Mouse (Mus musculus) spleen, adult 12 weeks (tissue): ENCODE measurements around the gene Pus7.

ENCODE experiments used
- DNase-seq: peaks from one replicate; pipeline ENCODE4 v3.0.0; 2022; ENCODE audit warnings: low spot score

The Pus7 gene

GRCm38 (mm10) chr5:23782931-23783877 lies at the start of gene Pus7:
Gene Pus7, minus strand, starts transcription at chr5:23783711.
- DNase-seq: peak; percentile 77

DNA sequence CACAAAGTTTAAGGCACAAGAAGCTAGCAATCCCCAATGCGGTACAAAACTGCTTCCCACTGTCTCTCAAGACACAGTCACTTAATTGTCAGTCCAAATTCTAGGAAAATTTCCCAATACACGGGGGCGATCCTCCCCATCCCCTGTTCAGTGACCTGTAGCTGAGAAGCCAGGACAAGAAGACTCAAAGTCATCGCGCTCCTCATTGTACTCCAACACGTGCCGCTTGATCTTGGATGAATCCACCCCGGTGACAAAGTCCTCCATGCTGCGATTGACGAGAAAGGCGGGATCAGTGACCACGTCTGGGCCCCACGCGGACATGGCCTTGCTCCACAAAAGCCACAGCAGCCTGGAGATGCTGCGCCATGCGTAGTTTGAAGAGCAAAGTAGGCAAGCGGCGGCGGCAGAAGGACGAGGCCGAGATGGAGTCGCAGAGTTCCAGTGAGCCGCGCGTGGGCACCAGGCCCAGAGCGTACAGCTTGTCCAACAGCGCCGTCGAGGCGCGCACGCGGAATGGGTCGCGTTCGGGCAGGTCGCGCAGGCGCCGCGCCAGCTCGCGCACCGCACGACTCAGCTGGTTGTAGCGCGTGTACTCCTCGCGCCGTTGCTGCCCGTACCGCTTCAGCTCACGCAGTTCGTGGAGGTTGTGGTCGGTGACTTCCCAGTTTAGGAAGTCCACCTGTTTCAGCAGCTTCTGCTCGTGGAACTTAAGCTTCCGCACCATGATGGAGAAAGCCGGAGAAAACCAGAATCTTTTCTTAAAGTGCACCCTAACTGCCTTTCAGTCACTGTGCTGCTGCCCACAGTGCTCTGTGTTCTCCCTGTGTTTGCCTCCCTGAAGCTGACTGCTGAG lies 47.6 kb upstream of the Pus7 start:
- no peak for DNase-seq

- DNase-seq: peak; percentile 30
Observed at GRCm38 (mm10) chr5:23826321-23827004, 43.0 kb upstream of the Pus7 start.

DNA sequence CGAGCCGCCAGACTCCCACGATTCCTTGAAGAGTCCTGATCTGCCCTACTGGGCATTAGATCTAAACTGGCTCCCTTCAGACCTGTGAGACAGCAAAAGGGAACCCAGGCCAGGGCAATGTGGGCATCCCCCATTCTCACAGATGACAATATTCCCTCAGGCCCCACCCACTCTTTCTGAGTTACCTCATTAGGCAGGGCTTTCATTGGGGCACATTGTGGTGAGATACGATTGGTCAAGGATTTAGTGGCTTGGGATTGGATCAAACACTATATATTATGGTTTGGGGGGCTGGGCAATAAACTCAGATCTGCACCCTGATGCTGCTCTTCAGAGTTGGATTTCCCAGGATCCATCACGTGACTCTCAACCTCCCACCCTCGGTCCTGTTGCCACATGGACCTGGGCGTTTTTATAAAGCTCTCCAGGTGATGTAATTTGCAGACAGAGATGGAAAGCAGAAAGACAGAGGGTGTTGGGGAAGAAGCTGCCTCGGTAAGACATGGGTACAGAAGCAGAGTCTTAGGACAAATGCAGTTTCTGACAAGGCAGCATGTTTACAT lies 40.7 kb upstream of the Pus7 start:
- no peak for DNase-seq

GRCm38 (mm10) chr5:23822306-23822705 lies 38.8 kb upstream of the Pus7 start:
- DNase-seq: no peak

GRCm38 (mm10) chr5:23816681-23817080 lies 33.2 kb upstream of the Pus7 start:
- no peak for DNase-seq

GRCm38 (mm10) chr5:23814841-23815240 lies 31.3 kb upstream of the Pus7 start:
- no peak for DNase-seq

- no peak for DNase-seq
Observed at GRCm38 (mm10) chr5:23792726-23793125, 9.2 kb upstream of the Pus7 start.

DNA sequence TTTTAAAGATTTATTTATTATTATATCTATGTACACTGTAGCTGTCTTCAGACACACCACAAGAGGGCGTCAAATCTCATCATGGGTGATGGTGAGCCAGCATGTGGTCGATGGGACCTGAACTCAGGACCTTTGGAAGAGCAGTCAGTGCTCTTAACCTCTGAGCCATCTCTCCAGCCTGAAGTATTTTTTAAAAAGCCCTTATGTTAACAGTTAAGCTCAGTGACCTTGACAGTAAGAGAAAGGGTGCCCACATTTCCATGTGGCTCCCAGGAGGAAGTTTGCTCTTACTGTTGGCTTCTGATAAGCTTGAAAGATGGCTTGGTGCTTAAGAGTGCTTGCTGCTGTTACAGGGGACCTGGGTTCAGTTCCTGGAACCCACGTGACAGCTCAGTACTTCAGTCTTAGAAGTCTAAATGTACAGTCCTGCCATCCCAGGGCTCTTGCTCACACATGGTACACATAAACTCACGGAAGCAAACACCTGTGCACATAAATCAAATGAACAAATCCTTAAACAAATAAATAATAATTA lies 5.6 kb upstream of the Pus7 start:
- DNase-seq: no peak

GRCm38 (mm10) chr5:23788390-23788830 lies 4.9 kb upstream of the Pus7 start:
- DNase-seq: no peak

GRCm38 (mm10) chr5:23787536-23788389 lies 4.3 kb upstream of the Pus7 start, which contains the start of gene Rint1:
Gene Rint1, plus strand, starts transcription at chr5:23787711.
- peak; percentile 92 for DNase-seq

DNA sequence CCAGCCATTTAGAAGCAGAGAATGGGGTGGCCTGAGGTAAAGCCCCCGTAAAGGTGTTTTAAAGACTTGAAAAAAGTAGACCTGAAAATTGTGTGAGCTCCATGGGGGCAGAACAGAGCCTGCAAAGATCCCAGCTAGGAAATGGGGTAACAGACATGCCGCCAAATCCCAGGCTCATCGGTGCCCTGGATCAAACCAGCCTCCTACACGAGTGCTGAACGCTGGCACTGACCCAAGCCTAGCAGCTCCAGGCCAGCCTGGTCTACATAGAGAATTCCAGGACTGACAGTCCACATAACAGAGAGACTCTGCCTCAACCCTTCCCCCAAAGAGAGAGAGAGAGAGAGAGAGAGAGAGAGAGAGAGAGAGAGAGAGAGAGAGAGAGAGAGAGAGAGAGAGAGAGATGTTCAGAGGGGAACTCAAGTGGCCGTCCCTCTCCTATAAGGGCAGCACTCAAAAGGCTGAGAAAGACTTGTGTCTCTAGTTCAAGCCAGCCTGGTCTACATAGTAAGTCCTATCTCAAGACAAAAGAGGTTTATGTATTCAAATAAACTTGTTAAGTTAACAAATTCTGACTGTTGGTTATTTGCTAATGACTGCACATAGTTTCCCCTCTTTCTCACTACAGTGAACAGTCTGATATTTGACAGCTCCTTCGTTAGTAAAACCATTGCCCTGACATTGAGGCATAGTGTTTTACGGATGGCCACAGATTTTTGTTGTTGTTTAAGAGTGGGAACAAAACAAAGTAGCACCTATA lies 1.3 kb downstream of the Pus7 start:
- DNase-seq: no peak

DNA sequence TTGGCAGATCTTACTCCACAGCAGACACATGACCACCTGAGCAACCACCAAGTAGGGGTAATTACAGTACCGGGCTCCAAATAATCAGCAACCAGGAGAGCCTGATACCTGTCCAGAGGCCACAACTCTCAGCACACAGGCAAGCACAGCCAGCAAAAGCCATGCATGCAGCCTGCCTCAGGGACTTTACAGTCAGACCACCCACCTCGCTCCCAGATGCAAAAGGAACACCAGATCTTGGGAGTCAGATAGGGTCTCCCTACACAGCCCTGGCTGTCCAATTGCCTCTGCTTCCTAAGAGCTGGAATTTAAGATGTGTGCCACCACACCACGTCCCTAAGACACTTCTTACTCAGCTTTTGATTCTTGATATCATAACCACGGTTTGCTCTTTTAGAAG lies 2.3 kb downstream of the Pus7 start:
- DNase-seq: no peak

GRCm38 (mm10) chr5:23780516-23780915 lies 3.0 kb downstream of the Pus7 start:
- no peak for DNase-seq

- DNase-seq: no peak
Observed at GRCm38 (mm10) chr5:23774186-23774585, 9.3 kb downstream of the Pus7 start.

GRCm38 (mm10) chr5:23771105-23771504 lies 12.4 kb downstream of the Pus7 start:
- DNase-seq: no peak

- DNase-seq: no peak
Observed at GRCm38 (mm10) chr5:23764557-23764956, 19.0 kb downstream of the Pus7 start.

- no peak for DNase-seq
Observed at GRCm38 (mm10) chr5:23762531-23762930, 21.0 kb downstream of the Pus7 start.

GRCm38 (mm10) chr5:23758633-23759032 lies 24.9 kb downstream of the Pus7 start:
- no peak for DNase-seq

DNA sequence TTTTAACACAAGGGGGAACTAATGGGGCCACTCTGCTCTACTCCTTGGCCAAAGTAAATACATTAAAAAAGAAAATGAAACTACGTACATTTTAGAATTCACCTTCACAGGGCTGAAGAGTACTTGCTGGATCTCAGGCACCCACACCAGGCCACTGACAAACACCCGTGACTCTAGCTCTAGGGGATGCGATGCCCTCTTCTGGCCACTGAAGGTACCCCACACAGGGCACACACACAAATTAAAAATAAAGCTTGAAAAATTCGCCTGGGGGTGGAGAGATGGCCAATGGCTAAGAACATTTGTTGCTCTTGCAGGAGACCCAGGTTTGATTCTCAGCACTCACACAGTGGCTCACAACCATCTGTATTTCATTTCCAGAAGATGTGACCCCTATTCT lies 27.1 kb downstream of the Pus7 start:
- no peak for DNase-seq
